Mouse (Mus musculus) effector memory CD4-positive, alpha-beta T cell, adult 5 months (primary cell): ENCODE data around the gene Lyrm2. TPM values are rescaled to one million over a fixed set of nuclear protein-coding genes. Genes with fewer than 3 reads are reported as not detected.

Experiments used
- polyA plus RNA-seq: library from polyadenylated mRNA; unstranded; fragments of 100-300 nt; shearing (Covaris generic); gene quantifications from one replicate; pipeline ENCODE4 v1.2.1, GENCODE M21; 2017

The Lyrm2 gene
- polyA plus RNA-seq, result 29.3 TPM

DNA sequence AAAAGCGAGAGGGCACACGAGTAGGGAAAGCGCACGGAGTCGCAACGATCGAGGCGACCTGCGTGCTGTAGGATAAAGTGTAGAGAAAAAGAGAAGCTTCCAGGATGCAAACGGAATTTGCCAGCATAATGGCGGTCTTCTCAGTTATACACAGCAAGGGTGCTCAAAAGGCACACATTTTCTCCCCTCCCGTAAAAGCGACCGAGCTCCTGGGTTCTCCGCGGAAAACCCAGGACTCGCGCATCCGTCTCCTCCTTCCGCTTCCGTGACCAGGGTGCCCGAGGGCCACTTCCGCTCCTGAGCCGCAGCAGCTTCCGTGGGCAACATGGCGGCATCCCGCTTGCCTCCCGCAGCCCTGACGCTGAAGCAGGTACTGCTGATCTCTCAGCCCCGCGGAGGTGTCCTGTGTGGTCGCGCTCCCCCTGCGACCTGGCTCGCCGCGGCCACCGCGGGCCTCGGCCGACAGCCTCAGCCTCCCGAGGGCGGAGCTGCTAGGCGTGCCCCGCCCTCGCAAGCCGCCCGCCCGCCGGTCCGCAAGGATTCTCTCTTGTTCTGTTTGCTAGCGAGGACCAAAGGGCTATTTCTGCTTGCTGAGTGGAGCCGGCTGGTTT, at the start of gene Lyrm2:
TSS of gene Lyrm2 (plus strand) at position 288 of the 611 bp plus-strand sequence.

Other genes starting within 250 kb of the Lyrm2 start
- gene Gja10, start 197.5 kb upstream of the Lyrm2 start, polyA plus RNA-seq, result not detected
- 38.8 TPM for gene Casp8ap2, start 184.8 kb upstream of the Lyrm2 start, polyA plus RNA-seq
- gene Mdn1, start 143.1 kb upstream of the Lyrm2 start, polyA plus RNA-seq, result 38.9 TPM
- gene Ankrd6, start 150.6 kb downstream of the Lyrm2 start, polyA plus RNA-seq, result 0.47 TPM
- gene Rragd, start 182.8 kb downstream of the Lyrm2 start, polyA plus RNA-seq, result 0.80 TPM
- gene Ube2j1, start 231.2 kb downstream of the Lyrm2 start, polyA plus RNA-seq, result 236 TPM